Comparison of ENCODE assay signal across 12 mouse cellular contexts in genomic region chr1:181877088-181877487, GRCm38 (mm10). TPM values are rescaled to one million over a fixed set of nuclear protein-coding genes. Genes with fewer than 3 reads are reported as not detected.
DNase-seq lines count a peak whose midpoint lies in the region; ATAC-seq and TF ChIP-seq lines count a peak whose summit lies in the region.
"Had no signal": no experiment of that assay in that cellular context is flagged by ENCODE, and none has a peak within 500 bp of the region (broad histone marks: within the 10 kb centered on the region; RNA-seq: fewer than 3 reads in every experiment).

No protein-coding gene starts in this region.

- in situ Hi-C loops in CH12.LX (cut with MboI; ENCODE audit: low pct_ligation_motif_present, low pct_unique_long_range_greater_than_20kb, low sequenced_read_pairs): loop anchor here (25.0 kb wide), 1 partner anchor 635 kb away; the partner anchor contains the start of gene Capn2

- dilution Hi-C loops in CH12.LX (cut with MboI; ENCODE audit: extremely low pct_ligation_motif_present, extremely low pct_unique_long_range_greater_than_20kb, low sequenced_read_pairs): no loop called here

- no peak overlapping the region for H3K4me2 ChIP-seq in lung, postnatal 0 days (replicated peaks; ENCODE audit: low read depth, low read length)
- no peak overlapping the region for H3K4me2 ChIP-seq in CH12.LX (ENCODE audit: insufficient read depth, low read depth, poor library complexity, severe bottlenecking)

- no peaks in the 10 kb centered on the region for H3K4me1 ChIP-seq in lung, postnatal 0 days (ENCODE audit: insufficient read depth, low read depth, low read length)
- peaks cover 14 to 29% of the 10 kb centered on the region in 2 experiments for H3K4me1 ChIP-seq in CH12.LX (ENCODE audit: control insufficient read depth in 1 of 2, insufficient read depth in 2 of 2)

- H3K36me3 ChIP-seq in lung, postnatal 0 days (ENCODE audit: insufficient read depth, low read length): no peaks in the 10 kb centered on the region
- no peaks in the 10 kb centered on the region for H3K36me3 ChIP-seq in CH12.LX (replicated peaks in 1 of 2; ENCODE audit: control insufficient read depth in 1 of 2, insufficient read depth in 1 of 2, low read length in 1 of 2)
- H3K36me3 ChIP-seq in splenic B cell, adult 2 months (ENCODE audit: control insufficient read depth, insufficient read depth, low read length, poor library complexity, severe bottlenecking): no peaks in the 10 kb centered on the region

- TF ChIP-seq CTCF in lung, postnatal 0 days (IDR thresholded peaks at IDR 0.05): no peak
- no peak for TF ChIP-seq CTCF in CH12.LX (conservative IDR thresholded peaks at IDR 0.05 in 1 of 2, IDR thresholded peaks at IDR 0.05 in 1 of 2; ENCODE audit: low read depth in 2 of 2, low read length in 2 of 2)

- no peak overlapping the region for H3K4me3 ChIP-seq in lung, postnatal 0 days (ENCODE audit: low read depth, low read length)
- H3K4me3 ChIP-seq in CH12.LX (replicated peaks in 1 of 3; ENCODE audit: low read depth in 2 of 3, low read length in 2 of 3, poor library complexity in 1 of 3): no peak overlapping the region

- no peak for TF ChIP-seq RAD21 in CH12.LX (IDR thresholded peaks at IDR 0.05; ENCODE audit: low read depth, low read length)

- no peak overlapping the region for H3K27ac ChIP-seq in lung, postnatal 0 days (ENCODE audit: low read length)
- no peak overlapping the region for H3K27ac ChIP-seq in CH12.LX (ENCODE audit: insufficient read depth, low read depth)

- TF ChIP-seq EP300 in lung, postnatal 0 days (IDR thresholded peaks at IDR 0.05): no peak
- TF ChIP-seq EP300 in CH12.LX (IDR thresholded peaks at IDR 0.05; ENCODE audit: low read length): no peak

- DNase-seq in lung, postnatal 0 days (ENCODE audit: low spot score): no peak
- DNase-seq in lung, postnatal 14 days: no peak
- peak; percentile 65 for DNase-seq in CH12.LX (ENCODE audit: extremely low read depth)
- peak; percentile 46 for DNase-seq in splenic B cell, adult 2 months (ENCODE audit: low read depth, low spot score)
- DNase-seq in gastrocnemius, postnatal 36 days: no peak
- no peak for DNase-seq in left cerebral cortex, postnatal 14 days (ENCODE audit: low spot score in 2 of 2)
- DNase-seq: cerebellum, adult 8-10 months; kidney, adult 11 months; kidney, postnatal 4 days; liver; thymus, postnatal 14 days had no signal

- WGBS in lung, postnatal 0 days: 25% methylated on average over 5 of the region's 5 CpGs

- intact Hi-C loops in gastrocnemius, postnatal 36 days (cut with DNase I): no loop called here
- intact Hi-C loops in left cerebral cortex, postnatal 14 days (cut with DNase I): no loop called here

- no peaks in the 10 kb centered on the region for H3K27me3 ChIP-seq in lung, postnatal 0 days (replicated peaks; ENCODE audit: insufficient read depth, low read length)
- no peaks in the 10 kb centered on the region for H3K27me3 ChIP-seq in CH12.LX (replicated peaks)
- no peaks in the 10 kb centered on the region for H3K27me3 ChIP-seq in splenic B cell, adult 2 months (ENCODE audit: control insufficient read depth, insufficient read depth, low read length, poor library complexity, severe bottlenecking)

- no peaks in the 10 kb centered on the region for H3K9me3 ChIP-seq in lung, postnatal 0 days (ENCODE audit: low read length)
- H3K9me3 ChIP-seq in CH12.LX (replicated peaks; ENCODE audit: low read length): no peaks in the 10 kb centered on the region

- H3K9ac ChIP-seq in lung, postnatal 0 days (replicated peaks; ENCODE audit: low read depth): no peak overlapping the region
- no peak overlapping the region for H3K9ac ChIP-seq in CH12.LX (ENCODE audit: insufficient read depth, low read depth)

- ATAC-seq in lung, postnatal 0 days: peak; percentile 16; the same call in 1 of the 2 replicates
- peak; percentile 57 for ATAC-seq in granulocyte monocyte progenitor cell, adult 5-6 weeks (replicated peaks; ENCODE audit: poor library complexity, severe bottlenecking)

- no peaks in the 10 kb centered on the region for H3K79me2 ChIP-seq in CH12.LX (replicated peaks; ENCODE audit: control insufficient read depth, extremely low read depth, insufficient read depth, poor library complexity, severe bottlenecking)

- no peak for TF ChIP-seq POLR2A in CH12.LX (IDR thresholded peaks at IDR 0.05; ENCODE audit: low read depth, low read length)

TF ChIP-seq in CH12.LX, 34 proteins besides CTCF, POLR2A, EP300 and RAD21:
- TF ChIP-seq MAX (IDR thresholded peaks at IDR 0.05; ENCODE audit: low read length) (peak; percentile 72), MEF2A (IDR thresholded peaks at IDR 0.05; ENCODE audit: borderline replicate concordance, low read depth, low read length) (no peak), TCF12 (IDR thresholded peaks at IDR 0.05; ENCODE audit: low read depth, low read length) (peak; percentile 21; the same call in 1 of the 2 replicates), RCOR1 (conservative IDR thresholded peaks at IDR 0.05; ENCODE audit: low read depth, low read length) (no peak), IRF4 (IDR thresholded peaks at IDR 0.05; ENCODE audit: low read depth, low read length) (0 out of 2 replicates have a peak, but pooled peaks have one; percentile 23), SIN3A (IDR thresholded peaks at IDR 0.05; ENCODE audit: low read length) (peak; percentile 56; the same call in 1 of the 2 replicates), MXI1 (IDR thresholded peaks at IDR 0.05; ENCODE audit: low read depth, low read length) (peak; percentile 89), ELF1 (IDR thresholded peaks at IDR 0.05; ENCODE audit: low read depth, low read length) (peak; percentile 48; the same call in 1 of the 2 replicates), MYC (IDR thresholded peaks at IDR 0.05; ENCODE audit: low read depth, low read length) (peak; percentile 57; the same call in 1 of the 2 replicates), NELFE (IDR thresholded peaks at IDR 0.05; ENCODE audit: low read depth, low read length) (no peak), ZNF384 (IDR thresholded peaks at IDR 0.05; ENCODE audit: low read depth, low read length) (no peak), USF1 (IDR thresholded peaks at IDR 0.05; ENCODE audit: low read depth, low read length) (peak; percentile 67)

RNA-seq across cellular contexts. Expression of gene Lbr, which starts 34.2 kb away (rescaled TPM):
- 51.7 and 54.3 TPM in 2 replicates for polyA plus RNA-seq in lung, postnatal 0 days (2015; fragmentation: Nextera tagmentation; extraction: Ambion mirVana)
- total RNA-seq in CH12.LX (2012; rRNA removed) (113 and 133 TPM in 2 replicates), CH12.LX (2014; rRNA removed) (136 and 142 TPM in 2 replicates)
- 78.4 and 79.1 TPM in 2 replicates for polyA plus RNA-seq in CH12.LX (2012; ENCODE audit: insufficient read length, low read depth)
- total RNA-seq in granulocyte monocyte progenitor cell, adult 5-6 weeks (2014; fragmentation: Nextera tagmentation): 132 and 145 TPM in 2 replicates
- total RNA-seq in granulocyte monocyte progenitor cell, adult 5-6 weeks (2017): 245 and 274 TPM in 2 replicates
- total RNA-seq in gastrocnemius, postnatal 36 days (2021): 10 to 100 TPM; 17.7 to 20.5 TPM
- 10 to 100 TPM in 1 of 2 experiments, 1 to 10 TPM in 1; 9.6 to 14.2 TPM for total RNA-seq in left cerebral cortex, postnatal 14 days (2021)

Comparison
In these comparisons a context has a peak if more than half of its experiments do, and no peak if none do; other contexts are left out.
1. DNase-seq: peak in CH12.LX (single experiment) and splenic B cell, adult 2 months (single experiment); none in lung, postnatal 0 days (single experiment), lung, postnatal 14 days (single experiment), gastrocnemius, postnatal 36 days (0 of 2) and left cerebral cortex, postnatal 14 days (0 of 2).
2. RNA of gene Lbr, which starts 34.2 kb away (total RNA-seq): 132 to 274 TPM in granulocyte monocyte progenitor cell, adult 5-6 weeks and 113 to 142 TPM in CH12.LX; 17.7 to 20.5 TPM in gastrocnemius, postnatal 36 days and 9.6 to 14.2 TPM in left cerebral cortex, postnatal 14 days; every median in the first group is over 4 times any median in the second.